Mouse (Mus musculus): ENCODE measurements around the gene Trmt10b.
A peak's percentile ranks its signal among the peaks of the same experiment; 100 is the strongest.

The Trmt10b gene

DNA sequence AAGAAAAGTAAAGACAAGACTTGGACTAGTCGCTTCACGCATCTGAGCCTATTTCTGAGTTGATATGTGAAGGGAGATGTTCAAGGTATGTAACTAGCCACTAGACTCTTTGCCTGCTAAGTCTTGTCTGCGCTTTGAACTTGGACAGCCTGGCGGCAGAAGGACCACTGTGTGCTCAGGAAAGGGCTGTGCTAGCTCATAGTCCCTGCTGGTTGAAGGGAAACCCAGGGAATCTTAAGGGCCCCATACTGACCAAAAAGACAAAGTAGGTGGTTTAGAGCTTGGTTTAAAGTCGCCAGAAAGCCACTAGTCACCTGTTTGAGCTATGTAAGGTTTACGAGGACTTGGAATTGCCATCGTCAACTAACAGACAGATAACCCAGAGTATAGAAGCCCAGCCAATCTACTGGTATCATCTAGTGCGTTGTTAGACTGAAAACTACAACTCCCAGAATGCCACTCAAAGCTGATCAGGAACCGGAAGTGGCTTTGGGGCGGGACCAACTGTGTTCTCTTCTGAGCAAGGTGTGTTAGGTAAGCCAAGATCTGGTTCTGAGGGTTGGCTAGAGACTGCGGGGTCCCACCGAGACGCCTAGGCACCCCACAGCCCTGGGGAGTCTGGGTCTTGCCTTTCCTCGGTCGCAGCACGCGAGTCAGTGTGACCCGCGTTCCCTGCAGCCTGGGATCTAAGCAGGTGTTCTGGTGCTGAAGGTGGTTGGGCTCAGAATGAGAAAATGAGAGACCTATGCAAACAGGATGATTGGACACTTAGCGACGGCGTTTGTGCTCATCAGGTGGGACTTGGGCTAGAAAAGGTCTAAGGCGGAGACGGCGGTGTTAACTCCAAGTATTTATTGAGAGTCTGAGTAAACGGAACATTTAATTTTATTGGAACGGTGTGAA, at the start of gene Trmt10b:
Trmt10b (plus strand) TSS at position 466 of the 903 bp plus-strand sequence.
- peak; percentile 69 for DNase-seq (ENCODE audit: low read depth, low spot score)

DNA sequence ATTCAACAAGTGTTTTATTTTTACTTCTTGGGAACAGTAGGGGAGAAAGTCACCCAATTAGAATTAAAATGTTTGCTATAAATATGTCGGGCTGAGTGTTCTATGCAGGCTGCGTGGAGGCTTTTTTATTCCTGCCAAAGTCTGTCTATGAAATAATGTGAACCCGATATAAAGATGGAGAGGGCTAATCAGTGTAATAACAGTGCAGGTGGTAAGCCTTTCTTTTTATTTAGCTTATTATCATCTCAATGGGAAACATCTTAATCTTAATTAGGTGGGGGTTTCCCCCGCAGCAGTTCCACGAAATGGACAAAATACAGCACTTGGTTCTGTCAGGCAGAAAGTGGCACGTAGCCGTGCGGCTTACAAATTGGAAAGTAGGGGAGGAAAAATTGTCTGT, 45.7 kb upstream of the Trmt10b start:
- DNase-seq (ENCODE audit: low read depth, low spot score), result no peak

DNA sequence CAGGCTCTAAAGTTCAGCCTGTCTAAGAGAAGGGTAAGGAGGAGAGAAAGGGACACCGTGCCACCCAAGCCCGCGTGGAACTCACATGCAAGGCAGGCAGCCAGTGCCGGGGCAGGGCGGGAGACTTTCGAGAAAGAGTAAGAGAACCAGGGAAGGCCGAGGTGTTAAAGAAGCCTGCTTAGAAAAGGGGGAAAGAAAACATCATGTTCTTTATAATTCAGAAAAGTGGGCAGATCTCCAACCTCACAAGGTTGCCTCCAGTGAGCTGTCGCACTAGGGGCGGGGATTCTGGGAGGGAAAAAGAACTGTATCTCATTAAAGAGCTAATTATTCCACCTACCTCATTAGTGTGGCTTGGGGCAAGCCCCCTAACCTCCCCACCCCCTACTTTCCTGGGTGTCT, 44.1 kb upstream of the Trmt10b start:
- DNase-seq (ENCODE audit: low read depth, low spot score), result no peak

DNA sequence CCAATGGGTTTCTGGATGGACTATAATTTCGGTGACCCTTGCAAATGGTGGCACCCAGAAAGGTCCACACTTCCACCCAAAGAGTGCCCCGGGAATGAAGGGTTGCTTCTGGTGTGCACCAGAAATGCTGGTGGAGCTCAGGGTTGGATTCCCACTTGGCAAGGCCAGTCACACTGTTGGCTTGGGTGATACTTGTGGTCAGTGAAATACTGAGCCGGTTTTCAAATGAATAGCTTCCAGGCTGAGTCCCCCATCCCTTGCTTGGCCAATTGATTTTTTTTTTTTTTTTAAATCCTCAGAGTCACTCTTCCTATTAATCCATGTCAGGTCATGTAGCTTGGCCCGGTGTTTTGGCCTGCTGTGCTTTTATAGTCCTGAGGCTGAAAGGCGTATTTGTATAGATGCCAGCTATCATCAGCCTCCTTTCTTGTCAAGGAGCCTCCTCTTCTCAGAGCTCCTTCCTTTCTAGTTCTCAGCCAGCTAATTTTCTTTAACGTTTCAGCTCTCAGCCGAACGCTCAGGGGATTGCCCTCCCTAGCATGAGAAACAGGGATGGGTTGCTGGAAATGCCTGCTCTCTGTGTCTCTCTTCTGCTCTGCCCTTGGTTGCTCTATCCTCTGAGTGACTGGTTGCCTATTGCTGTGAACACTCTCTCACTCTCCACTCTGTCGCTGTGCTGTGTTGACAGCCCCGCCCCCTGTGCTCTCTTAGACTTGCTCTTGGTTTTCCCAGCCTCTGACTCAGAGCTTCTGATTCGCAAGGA, 42.9 kb upstream of the Trmt10b start:
- no peak for DNase-seq (ENCODE audit: low read depth, low spot score)

DNA sequence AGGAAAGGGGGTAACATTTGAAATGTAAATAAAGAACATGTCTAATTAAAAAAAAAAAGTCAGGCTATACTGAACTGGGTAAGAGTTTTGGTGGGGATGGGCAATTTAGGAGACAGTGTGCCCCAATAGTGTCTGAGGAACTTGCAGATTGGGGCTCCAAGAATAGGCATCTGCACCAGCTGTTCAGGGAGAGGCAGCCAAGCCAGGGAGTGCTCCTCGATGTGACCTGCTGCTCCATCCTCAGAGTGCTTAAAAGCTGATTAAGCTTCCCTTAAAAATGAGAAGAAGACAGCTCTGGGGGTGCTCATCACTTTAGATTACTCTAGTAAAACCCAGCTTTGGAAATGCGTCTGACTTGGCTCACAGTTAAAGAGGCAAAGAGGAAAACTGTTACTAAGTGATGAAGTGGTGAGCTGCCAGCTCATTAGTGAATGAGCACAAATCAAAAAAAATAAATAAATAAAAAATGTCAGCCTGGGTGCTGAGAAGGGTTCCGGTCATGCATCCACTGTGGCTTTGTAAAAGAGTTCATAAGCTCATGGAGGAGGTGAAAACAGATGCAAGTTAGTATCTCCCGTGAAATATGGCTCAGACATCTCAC, 37.6 kb upstream of the Trmt10b start:
- DNase-seq (ENCODE audit: low read depth, low spot score), result no peak

DNA sequence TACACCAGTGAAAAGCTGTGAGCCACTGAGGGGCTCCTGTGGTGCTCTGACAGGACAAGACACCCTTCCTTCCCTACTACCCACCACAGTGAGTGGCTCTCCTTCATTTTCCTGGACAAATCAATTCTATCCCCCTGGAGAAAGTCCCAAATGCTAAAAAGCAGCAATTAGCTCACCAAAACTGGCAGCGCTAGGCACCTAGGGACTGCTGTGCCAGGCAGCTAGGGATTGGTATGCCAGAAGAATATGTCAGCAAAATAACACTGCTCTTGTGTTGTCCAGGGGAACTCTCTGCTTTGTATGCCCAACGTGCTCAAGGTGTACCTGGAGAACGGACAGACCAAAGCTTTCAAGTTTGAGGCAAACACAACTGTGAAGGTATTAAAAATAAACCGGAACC, 35.4 kb upstream of the Trmt10b start:
- no peak for DNase-seq (ENCODE audit: low read depth, low spot score)

DNA sequence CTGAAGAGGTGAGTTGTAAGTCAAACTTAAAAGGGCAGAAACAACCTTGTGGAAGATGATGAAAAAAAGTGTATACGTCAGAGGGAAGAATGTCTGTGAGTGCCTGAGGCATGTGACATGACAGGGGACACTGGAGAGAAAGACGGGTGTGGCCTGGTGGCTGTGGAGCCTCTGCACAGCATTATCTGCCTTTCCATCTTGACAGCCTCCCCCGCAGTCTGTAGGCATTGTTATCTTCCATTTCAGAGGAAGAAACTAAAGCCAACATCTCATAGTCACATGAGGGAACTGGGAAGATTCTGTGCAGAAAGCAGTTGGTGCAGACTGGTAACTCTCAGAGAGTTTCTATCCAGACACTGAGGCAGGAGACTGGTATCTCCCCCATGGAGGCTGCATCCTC, 29.0 kb upstream of the Trmt10b start:
- no peak for DNase-seq (ENCODE audit: low read depth, low spot score)

DNA sequence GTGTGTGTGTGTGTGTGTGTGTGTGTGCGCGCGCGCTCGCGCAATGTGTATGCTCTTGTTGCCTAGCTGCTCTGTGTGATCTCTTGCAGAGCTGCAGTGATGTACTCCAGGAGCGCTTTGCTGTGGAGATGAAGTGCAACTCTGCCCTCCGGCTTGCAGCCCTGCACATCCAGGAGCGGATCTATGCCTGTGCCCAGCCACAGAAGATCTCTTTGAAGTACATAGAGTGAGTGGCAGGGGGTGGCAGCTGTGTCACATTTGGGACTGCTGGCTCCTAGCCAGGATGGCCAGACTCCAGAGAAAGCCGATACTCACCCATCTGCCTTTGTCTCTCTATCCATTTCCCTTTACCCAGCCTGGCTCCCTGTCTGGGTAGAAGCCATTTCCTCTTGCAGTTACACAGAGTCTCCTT, 25.9 kb upstream of the Trmt10b start:
- DNase-seq (ENCODE audit: low read depth, low spot score), result no peak

DNA sequence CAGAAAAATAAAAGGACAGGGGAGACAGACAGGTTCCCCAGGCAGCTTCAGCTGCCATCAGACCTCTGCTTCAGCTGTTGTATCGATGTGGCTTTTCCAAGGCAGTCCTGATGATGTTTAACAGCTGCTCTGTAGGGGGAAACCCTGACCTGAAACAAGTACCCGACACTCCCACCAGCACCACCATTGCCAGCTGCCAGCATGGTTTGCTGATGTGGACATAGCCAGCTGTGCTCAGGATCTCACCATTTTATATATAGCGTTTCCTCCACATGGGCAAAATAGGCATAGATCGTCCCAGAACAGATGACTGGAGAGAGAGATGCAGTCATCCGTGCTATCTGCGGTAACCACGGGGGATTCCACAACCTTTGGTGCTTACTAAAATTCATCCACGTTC, 21.2 kb upstream of the Trmt10b start:
- no peak for DNase-seq (ENCODE audit: low read depth, low spot score)

DNA sequence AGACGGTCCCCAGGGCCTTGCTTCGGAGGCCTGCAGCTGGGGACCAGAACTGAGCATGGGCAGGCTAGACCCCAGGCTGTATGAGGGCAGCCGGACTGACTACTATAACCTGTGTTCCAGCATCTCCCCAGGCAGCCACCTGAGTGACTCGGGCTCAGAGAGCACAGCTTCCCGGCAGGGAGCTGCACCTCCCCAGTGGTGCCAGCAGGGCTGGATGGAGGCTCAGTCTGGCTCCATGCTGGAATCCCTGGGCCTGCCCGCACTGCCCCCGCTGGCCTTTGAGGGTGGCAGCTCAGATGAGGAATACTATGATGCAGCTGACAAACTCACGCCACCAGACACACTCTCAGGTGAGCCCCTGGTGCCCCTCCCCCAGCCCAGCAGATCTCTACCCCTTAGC, 17.6 kb upstream of the Trmt10b start:
- DNase-seq (ENCODE audit: low read depth, low spot score), result no peak

DNA sequence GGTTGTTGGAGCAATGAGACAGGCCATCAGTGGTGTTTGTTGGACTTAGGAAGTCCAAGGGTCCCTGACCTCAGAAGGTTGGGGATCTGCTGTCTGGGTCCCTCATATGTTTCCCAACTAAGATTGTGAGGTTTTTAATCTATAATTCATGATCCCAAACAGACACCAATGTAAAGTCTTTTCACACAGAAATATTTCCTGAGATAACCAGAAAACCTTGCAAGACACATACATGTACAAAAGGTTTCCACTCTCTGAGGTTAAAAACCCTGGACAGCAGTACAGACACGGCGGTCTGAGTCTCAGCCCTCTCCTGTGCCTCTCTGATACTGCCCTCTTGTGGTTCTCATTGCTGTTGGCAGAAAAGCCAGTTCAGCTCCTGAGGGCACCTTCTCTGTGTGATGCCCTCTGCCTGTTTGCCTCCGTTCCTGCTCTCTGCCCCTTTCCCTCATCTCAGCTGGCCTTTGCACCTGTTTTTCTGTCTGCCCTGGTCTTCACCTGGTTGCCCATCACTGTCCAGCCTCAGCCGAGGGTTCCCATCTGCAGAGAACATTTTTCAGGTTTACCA, 16.9 kb upstream of the Trmt10b start:
- peak; percentile 39 for DNase-seq (ENCODE audit: low read depth, low spot score)

DNA sequence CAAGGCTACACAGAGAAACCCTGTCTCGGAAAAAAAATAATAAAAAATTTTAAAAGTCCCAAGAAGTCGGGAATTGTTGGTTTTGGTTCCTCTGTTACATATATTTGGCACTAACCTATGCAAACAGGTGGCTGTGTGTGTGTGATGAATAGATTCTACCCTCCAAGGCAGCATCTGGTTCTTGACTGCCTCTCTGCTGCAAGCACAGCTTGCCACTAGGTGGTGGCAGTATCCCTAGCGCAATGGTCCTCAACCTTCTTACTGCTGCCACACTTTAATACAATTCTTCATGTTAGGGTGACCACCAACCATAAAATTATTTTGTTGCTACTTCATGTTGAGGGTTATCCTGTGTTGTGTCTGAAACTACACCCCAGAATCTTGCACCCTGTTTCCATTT, 10.6 kb upstream of the Trmt10b start:
- no peak for DNase-seq (ENCODE audit: low read depth, low spot score)

DNA sequence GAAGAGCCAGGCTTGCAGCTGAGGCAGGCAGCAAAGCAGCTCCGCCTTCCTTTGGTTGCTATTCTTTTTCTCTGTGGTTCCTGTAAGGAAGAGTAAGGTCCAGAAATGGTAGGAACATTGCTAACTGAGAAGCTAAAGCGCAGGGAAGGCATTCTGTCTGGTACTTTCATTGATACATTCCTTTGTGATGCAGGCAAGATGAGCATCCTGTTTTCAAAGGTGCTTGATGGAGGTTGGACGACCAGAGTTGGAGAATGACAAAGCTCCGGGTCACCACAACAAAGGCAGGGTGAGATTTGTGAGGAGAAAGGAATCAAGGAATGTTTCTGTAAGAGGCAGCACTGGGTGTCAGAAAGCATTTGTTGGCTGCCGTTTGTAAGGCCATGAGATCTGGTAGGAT, 9.0 kb upstream of the Trmt10b start:
- DNase-seq (ENCODE audit: low read depth, low spot score), result no peak

DNA sequence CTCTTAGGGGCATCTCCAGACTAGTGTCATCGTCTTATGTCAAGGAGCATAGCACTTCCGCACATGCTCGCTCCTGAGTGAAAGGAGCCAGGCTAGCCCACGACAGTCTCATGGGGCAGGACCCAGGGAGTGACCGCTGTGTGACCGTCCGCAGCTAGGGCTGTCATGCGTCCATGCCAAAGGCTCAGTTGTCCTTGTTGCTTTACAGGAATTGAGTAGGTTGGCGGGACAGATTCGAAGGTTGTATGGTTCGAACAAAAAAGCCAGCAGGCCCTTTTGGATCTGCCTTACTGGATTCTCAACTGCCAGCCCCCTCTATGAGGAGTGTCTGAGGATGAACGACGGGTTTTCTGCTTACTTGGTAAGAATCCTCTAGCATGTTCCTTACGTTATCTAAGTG, 8.6 kb downstream of the Trmt10b start:
- DNase-seq (ENCODE audit: low read depth, low spot score), result no peak

DNA sequence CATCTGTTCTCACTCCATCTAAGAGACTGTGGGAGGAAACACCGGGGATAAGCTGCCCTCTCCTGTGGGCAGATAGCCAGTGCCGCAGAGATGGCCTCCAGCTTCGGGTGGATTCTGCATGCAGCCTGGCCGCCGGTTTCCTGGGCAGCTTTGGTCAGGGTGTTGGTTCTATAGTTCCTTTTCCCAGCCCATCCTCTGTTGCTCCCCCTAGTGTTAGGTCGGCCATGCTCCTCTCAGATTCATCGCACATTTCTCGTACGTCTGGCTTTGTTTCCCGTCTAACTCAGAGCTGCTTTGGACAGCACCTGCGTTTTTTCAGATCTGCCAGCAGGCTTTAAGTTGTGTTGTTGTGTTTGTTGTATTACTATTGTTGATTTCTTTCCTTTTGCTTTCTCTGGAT, 11.1 kb downstream of the Trmt10b start:
- DNase-seq (ENCODE audit: low read depth, low spot score), result no peak

DNA sequence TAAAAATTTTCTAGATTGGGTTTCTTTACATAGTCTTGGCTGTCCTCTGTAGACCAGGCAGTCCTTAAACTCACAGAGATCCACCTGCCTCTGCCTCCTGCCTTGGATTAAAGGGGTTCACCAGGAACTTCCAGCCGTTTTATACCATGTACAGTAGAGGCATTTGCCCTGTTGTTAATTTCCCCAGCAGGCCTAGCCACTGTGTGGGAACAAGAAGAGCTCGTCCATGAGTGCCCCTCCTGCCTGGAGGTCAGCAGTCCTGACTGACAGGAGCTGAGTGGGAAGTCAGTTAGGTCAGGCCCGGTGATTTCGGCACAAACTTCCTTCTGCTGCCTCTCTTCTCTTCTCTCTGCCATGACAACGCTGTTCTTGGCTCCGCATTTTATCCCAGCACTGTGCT, 11.7 kb downstream of the Trmt10b start:
- no peak for DNase-seq (ENCODE audit: low read depth, low spot score)

DNA sequence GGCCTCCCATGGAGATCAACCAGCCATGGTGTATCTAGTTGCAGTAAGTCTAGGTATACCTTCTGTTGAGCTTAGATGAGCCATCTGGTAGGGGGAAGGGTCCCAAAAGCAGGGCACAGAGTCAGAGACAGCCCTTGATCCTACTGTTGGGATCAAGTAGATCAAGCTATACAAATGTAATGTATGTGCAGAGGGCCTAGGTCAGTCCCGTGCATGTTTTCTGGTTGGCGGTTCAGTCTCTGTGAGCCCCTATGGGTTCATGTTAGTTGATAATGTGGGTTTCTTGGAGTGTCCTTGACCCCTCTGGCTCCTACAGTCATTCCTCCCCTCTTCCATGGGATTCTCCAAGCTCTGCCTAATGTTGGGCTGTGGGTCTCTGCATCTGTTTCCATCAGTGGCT, 14.1 kb downstream of the Trmt10b start:
- no peak for DNase-seq (ENCODE audit: low read depth, low spot score)

DNA sequence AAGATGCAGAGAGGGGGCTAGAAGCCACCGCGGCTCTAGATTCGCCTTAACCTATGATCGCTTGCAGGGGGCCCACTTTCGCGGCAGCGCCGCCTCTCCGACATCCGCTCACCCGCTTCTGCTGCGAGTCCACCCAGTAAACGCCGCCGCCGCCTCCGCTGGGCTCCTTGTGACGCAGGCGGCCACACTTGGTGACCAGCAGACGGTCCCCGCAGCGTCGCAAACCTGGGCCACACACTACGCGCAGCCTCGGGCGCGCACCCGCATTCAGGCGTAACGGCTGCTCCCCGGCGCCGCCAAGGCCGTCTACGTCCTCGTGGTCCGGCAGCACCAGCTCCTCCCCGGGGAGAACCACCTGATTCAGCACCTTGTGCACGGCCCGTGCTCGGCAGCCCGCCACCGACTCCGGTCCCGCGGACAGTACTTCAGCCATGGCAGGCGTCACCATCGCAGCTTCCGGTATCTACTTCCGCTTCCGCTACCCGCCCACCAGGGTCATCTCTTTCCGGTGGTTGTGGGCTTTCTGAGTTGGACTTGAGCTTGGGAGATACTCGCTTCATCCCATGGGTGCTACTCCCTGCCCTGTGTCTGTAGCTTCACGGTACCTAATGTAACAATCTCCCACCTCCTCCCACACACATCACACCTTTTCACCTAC, 23.4 kb downstream of the Trmt10b start:
- DNase-seq (ENCODE audit: low read depth, low spot score), result peak; percentile 61

DNA sequence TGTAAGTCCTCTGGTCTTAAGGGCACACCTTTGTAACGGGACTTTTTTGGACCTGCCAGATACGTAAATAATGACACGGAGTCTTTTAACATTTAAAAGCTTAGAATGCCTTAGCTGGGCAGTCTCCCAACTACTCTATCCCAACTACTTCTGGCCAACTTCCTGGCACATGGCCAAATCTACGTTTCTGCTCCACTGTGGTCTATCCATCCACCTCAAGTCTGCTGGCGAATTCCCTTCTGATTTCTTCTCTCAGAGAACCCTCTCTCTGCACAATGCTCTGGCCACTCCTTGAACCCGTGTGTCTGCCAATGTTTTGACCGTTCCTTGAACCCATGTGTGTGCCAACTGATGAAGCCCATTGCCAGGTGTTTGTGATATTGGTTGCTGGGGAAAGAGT, 34.2 kb downstream of the Trmt10b start:
- DNase-seq (ENCODE audit: low read depth, low spot score), result no peak

DNA sequence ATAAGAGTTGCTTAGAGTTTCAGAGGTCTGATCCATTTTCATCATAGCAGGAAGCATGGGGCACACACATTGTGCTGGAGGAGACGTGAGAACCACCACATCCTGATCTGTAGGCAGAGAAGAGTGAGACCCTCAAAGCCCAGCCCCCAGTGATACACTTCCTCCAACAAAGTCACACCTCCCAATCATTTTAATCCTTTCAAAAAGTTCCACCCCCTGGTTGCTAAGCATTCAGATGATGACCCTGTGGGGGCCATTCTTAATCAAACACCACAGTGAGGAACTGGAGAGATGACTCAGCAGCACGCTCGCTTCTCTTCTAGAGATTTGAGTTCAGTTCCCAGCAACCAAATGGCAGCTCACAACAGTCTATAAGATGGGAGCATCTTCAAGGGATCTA, 35.5 kb downstream of the Trmt10b start:
- no peak for DNase-seq (ENCODE audit: low read depth, low spot score)

DNA sequence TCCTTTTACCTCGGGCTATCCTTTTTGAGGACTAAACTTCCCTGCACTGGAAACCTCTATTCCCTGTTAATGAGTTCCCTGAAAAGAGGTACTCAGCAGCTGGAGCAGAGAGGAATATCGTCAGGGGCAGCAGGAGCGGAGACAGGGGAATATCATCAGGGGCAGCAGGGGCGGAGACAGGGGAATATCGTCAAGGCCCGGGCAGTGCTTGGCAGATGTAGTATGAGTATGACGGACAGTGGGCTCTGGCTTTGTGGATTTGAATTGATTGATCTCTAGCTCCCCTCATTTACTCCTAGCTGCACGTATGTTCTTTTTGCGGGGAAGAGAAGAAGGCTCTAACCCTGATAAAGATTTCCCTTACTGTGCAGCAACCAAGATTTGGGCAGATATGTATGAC, 44.3 kb downstream of the Trmt10b start:
- no peak for DNase-seq (ENCODE audit: low read depth, low spot score)

Measured in retina, adult 2 months (tissue).